Mouse (Mus musculus): ENCODE results near the gene Arid5a.

Arid5a gene

DNA sequence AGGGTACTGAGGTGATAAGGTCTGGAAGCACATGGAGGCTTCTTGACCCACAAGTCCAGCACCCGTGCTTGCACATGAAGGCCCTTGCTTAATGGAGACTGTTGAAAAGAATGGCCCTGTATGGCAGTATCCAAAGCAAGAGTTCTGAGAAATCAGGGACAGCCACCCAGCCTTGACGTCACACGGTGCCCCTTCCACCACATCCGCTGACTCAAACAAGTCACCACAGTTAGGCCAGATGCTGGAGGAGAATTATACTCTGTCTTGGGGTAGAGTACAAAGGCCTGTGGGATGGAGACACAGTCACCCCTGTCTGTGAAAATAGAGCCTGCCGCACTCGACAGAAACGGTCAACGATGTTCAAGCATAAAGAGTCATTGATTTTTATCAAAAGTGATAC lies 14.1 kb upstream of the Arid5a start:
- peak in 1 of 2 experiments; percentile 35 for DNase-seq (ENCODE audit: low spot score in 2 of 2)

DNA sequence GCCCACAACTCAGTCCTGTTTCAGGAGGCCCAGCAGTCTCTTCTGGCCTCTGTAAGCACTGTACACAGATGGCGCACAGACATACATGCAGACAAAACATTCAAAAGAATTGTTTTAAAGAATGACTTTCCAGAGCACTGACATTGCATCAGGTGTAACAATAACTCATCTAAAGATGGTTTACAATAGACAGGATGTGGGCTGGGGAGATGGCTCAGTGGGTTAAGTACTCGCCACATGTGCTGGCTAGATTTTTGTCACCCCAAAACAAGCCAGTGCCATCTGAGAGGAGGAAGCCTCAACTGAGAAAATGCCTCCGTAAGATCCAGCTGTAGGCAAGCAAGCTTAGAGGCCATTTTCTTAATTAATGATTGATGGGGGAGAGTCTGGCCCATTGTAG lies 13.1 kb upstream of the Arid5a start:
- DNase-seq (ENCODE audit: low spot score in 2 of 2) = peak; percentile 53 to 56

DNA sequence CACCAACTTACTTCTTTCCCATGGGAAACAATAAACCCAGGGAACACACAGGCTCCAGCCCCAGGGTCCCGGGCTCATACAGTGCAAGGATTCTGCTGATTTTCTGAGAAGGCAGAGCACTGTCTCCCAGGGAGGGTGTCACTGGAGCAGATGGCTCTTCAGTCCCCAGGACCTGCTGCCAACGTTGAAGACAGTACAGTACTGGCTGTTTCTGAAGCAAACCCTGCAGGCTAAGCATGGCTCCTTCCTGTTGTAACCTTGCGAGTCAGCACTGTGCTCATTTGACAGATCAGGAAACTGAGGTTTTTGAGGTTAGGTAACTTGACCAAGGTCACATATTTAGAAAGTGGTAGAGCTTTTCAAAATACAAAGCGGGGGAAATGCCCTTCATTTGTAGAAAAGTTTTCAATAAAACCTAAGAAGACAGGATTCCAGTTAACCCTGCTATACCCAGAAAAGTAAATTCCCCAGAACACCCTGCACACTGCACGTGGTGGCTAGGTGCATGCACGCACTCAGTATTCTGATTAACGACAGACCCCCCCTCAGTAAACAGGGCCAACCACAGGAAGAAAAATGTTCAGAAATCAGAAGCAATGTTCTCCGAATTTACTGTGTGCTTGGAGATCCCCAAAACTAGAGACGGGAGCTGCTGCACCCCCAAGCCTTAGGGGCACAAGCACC lies 10.9 kb upstream of the Arid5a start:
- no peak for DNase-seq (ENCODE audit: low spot score in 2 of 2)

DNA sequence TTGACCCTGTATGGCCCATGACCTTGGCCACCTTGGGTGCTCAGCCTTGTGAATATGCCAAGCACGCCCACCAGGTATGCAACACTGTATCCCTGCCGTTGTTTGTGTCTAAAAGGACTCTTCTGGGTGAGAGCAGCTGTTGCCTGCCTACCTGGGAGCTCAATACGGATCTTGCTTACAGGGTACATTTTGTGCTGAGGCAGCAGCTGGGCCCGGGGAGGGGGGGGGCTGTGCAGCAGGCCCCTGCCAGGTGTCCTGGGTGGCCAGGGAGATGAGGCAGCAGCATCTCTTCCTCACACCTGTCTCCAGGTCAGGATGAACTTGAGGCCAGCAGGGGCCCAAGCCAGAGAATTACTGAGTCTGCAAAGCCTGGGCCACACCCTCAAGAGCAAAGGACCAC lies 9.4 kb upstream of the Arid5a start:
- DNase-seq (ENCODE audit: low spot score in 2 of 2) = no peak

DNA sequence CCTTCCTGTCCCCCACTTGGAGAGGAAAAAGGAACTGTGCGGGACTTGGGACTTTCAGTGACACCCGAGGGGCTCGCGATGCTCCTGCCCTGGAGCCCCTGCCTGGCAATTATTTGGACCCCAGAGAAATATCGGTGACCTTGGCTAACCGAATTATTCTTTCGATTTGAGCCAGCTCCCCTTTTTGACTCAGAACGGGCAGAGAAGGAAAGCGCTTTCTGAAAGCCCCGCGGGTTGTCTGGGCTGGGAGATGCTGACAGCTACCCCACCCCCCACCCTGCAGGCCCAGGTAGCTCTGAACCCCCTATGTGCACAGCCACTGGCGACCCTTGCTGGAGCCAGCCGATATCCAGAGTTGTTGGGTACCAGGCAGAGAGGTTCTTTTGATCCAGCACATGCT lies 8.4 kb upstream of the Arid5a start:
- DNase-seq (ENCODE audit: low spot score in 2 of 2) = no peak

DNA sequence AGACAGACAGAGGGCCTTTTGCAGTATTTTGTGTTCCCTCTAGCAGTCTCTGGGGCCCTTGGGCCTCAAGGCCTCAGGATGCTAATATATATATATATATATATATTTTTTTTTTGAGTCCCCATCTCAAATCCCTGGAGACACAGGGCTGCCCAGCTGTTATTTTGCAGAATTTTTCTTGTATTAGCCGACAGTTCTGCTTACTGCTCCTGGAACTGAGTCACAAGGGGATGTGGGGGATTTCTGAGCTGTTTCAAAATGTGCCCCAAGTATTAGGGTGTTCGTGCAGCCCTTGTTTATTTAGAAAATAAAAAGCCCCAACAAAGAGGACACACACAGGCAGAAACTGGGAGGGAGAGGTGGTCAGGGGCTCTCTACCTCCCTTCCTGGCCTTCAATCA lies 7.9 kb upstream of the Arid5a start:
- no peak for DNase-seq (ENCODE audit: low spot score in 2 of 2)

DNA sequence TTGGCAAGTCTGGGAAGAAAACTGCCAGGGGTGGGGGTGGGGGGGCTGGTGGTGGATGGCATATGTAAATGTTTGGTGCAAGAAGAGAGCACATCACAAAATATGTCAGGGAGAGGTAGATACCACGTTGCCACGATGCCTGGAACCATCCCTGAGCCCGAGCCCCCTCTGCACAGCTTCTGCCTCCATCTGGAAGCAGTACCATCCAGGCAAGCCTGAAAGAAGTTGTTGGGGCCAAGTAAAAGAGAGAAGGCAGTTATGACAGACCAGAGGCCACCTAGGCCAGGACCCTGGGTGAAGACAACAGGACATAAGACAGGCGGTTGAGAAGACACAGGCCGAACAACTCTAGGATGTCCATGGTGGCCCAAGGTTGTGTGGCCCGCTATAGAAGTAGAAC lies 7.0 kb upstream of the Arid5a start:
- DNase-seq (ENCODE audit: low spot score in 2 of 2) = no peak

DNA sequence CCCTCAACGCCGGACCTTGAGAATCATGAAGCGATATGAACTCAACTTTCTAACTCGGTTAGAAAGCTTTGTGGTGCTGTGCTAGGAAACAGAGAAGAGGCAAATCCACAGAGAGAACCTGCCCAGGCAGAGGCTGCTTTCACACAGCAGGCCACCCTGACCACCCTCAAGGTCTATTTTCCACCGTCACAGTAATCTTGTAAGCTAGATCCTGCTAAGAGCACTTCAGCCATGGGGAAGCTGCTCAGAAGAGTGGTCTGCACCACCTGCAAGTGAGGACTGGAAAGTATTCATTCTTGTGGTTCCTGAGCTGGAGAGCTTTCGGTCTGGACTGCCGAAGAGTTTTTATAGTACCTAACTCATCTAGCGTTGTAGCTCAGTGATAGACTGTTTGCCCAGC lies 5.3 kb upstream of the Arid5a start:
- no peak for DNase-seq (ENCODE audit: low spot score in 2 of 2)

DNA sequence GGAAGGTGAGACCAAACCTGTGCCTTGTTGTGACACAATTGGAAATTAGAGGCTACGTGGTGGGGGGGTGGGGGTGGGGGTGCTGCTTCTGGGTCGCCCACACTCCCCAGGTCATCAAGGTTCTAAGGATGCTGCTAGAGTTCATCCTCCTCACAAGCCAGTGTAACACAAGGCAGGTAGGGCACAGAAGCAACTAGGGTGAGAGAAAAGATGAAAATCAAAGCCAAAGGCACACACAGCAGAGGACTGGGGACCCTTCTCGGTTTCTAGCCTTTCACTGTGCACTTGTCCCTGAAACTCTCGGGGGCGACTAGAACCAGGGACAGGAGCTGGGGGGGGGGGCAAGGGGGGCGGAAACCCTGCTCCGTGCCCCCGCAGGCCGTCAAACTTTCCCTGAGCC lies 4.6 kb upstream of the Arid5a start:
- no peak for DNase-seq (ENCODE audit: low spot score in 2 of 2)

DNA sequence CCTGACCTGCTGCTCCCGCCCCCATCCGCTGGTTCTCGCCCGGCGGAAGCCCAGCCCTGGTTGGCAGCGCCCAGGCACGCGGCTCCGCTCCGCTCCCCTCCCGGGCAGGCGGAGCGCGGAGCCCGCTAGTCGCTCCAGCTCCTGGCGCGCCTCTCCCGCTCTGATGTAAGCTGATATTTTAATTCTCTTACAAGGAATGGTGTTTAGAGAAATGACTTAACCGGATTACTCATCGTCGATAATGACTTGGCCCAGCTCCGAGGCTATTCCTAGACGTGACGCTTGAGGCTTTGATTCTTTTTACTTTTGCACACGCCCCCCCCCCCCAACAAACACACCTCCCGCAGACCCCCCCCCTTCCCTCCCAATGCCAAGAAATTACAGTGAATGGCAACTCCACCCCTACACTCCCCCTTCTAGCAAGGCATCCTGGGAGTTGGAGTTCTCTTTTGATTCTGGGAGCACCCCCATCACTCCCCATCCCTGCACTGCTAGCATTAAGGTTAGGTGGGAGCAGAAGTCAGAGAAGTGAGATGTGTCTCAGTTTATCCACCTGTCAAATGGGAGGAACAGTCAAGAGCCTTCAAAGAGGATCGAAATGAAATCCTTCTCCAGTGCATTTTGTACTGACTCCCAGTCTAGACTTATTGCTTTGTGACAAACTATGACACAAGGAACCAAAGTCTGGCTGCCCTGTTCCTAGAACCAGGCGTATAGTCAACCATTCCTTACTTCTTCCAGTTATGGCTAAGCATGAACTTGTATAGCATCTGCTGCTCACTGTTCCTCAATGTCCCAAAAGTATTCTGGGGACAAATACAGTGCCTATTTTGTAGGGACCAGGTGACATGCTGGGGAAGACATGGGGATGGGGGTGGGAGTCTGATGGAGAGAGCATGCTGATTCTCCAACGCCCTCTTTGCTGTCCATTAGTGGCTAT lies 3.9 kb upstream of the Arid5a start:
- DNase-seq (ENCODE audit: low spot score in 2 of 2) = no peak

DNA sequence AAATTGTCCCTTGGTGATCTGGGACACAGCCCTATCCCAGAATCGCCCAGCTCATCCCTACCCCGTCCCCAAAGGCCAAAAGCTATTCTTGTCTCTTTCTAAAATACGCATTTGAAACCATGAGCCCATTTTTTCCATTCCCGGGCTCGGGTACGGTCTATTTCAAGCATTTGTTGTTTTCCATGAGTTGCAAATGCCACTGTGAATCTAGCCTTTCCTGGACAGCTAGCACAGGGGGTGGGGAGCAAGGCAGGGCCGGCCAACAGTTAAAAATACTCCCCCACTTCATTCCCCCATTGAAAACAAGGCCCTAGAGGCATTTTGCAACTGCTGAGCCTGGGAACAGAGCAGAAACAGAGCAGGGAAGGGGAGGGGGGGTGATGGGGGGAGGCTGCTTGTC lies 2.8 kb upstream of the Arid5a start:
- DNase-seq (ENCODE audit: low spot score in 2 of 2) = no peak

DNA sequence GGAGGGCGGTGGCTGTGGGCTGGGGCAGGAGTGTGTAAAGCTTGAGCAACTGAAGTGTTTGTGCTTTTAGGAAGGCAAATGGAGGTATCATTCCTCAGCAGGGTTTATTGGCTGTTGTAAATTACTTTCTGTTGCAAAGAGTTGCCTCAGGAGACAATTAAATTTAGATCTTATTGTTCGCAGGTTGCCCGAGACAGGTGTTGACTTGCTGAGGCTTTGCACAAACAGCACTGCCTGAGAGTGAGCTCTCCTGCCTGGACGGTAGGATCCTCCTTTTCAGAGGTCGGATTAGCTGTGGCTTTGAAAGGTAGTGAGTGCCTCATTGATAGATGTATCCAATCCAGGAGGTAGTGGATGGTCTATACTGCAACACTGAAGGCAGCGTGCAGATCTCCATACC lies 1.4 kb upstream of the Arid5a start:
- no peak for DNase-seq (ENCODE audit: low spot score in 2 of 2)

DNA sequence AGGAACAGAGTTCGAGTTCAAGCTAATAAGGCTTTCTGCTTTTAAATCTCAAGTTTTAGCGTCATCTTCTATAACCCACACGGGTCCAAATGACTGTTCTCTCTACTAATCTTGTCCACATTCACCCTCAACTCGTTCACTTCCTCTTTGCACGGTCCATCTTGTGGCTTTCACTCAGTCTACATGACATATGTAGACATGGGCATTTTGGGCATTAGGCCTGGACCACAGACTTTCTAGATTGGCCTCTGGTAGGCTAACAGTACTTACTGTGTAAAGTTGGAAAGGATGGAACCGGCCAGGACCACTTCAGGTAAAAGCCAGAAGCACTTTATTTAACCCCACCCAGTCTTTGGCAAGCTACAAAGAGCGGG lies 425 bp upstream of the Arid5a start:
- no peak for DNase-seq (ENCODE audit: low spot score in 2 of 2)

DNA sequence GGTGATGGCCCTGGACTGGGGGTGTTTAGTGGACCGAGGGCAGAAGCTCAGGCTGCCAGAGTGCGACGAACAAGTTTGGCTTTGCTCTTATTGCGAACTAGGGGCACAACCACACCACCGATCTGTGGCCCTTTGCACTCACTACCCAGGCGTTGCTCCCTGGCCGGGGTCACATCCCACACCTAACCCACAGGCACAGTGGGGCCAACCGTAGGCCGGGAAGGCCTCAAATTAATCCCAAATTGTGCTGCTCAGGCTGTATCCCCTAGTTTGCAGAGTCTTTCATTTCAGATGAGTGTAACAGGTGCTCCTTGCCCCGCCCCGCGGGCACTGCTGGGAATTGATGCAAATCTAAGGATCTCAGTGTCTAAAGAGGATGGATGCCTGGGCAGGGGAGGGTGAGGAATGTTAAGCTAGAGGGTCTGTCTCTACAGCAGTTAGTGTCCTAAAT lies 943 bp downstream of the Arid5a start:
- DNase-seq (ENCODE audit: low spot score in 2 of 2) = no peak

DNA sequence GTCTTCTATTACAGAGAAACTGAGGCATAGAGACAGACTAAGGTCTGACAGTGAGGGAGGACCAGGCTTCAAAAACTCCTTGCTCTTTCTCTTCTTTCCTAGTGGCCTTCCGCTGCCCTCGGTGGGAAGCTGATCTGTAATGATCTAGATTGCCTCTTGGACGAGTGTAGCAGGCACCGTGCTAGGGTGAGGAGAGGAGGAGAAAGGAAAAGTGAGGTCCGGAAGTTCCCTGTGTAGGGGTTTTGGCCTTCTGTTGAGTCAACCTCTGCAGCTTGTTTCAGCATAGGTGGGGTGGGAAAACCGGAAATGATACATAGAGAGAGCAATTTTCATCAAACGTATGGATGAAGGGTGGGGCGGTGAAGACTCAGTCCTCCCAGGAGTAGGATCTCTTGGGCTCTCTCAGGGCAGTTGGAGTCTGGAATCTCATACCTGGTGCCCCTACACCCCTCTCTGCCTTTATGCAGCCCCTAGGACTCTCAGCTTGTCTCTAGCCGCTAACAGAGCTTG lies 1.5 kb downstream of the Arid5a start:
- no peak for DNase-seq (ENCODE audit: low spot score in 2 of 2)

DNA sequence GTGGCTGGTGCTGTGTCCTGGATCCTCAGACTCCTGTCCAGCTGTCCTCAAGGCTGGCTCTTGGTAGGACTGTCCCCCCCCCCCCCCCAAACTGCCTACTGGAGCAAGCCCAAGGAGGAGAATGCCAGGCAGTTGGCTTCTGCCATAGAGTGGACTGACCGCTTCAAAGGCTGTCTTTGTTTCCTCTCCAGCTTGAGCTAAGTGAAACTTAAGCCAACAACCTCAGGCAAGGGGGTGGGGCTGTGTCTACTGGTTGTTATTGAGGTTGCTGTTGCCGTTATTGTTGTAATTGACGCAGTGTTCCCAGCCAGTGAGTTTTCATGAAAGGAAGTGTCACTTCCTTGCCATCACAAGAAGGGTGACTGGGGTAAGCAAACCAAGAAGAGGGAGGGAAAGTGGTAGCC lies 2.0 kb downstream of the Arid5a start:
- DNase-seq (ENCODE audit: low spot score in 2 of 2) = no peak

DNA sequence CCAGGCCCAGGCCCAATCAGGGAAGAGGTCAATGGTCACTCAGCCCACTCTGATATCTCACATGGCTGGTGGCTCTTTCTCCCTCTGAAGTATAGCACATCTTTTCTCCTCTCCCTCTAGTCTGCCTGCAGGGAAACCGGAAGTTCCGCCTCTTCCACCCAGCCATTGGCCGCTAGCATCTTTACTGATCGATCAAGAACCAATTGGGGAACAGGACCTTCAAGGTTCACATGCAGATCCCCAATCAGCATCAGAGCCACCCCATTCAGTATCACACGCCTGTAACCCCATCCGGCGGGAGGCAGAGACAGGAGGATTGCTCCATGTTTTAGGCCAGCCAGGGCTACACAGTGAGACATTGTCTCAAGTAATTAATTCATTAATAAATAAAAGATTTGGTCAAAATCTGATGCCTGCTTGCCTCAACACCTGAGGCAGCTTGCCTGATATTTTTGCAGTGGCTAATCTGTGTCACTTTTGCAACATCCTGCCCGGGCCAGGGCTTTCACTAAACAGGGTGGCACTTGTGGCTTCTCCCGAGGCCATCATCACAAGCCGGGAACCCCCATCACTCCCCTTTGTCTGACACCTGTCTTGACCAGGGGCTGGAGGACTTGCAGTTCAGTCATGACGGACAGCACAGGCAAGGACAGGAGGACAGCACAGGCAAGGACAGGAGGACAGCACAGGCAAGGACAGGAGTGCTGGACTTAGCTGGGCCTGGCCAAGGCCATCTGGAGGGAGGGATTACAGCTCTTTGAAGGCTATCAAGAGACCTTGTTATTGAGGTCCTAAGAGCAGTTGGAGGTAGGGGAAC lies 7.6 kb downstream of the Arid5a start:
- DNase-seq (ENCODE audit: low spot score in 2 of 2) = no peak

DNA sequence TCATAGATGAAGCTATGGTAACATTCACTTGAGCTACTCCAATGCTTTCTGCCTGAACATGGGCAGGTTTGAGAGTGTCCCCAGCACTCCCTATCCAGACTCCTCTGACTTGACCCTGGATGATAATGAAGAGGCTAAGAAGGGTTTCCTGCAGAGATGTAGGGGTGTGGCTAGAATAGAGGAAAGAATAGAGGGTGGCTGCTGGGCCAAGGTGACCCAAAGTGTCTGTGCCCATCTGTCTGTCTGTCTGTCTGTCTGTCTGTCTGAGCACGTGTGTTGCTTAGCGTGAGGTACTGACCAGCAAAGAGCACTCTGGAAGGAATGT lies 8.2 kb downstream of the Arid5a start:
- DNase-seq (ENCODE audit: low spot score in 2 of 2) = no peak

DNA sequence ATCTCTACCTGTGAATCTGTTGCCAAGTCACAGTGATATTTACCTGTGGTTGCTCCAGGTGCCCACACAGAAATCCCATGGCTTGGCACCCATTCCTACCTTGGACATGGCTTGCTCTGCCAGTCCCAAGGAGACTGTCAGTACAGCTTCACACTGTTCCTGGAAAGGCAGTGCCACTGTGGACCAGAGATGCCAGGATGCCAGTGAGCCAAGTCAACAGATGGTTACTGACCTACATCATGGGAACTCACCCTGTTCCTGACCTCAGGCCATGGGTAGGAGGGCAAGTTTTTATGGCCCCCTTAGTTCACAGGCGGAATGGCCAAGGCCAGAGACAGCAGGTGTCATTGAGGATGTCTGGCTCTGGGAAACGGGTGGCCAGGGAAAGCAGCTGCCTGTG lies 13.6 kb downstream of the Arid5a start:
- DNase-seq (ENCODE audit: low spot score in 2 of 2) = no peak

DNA sequence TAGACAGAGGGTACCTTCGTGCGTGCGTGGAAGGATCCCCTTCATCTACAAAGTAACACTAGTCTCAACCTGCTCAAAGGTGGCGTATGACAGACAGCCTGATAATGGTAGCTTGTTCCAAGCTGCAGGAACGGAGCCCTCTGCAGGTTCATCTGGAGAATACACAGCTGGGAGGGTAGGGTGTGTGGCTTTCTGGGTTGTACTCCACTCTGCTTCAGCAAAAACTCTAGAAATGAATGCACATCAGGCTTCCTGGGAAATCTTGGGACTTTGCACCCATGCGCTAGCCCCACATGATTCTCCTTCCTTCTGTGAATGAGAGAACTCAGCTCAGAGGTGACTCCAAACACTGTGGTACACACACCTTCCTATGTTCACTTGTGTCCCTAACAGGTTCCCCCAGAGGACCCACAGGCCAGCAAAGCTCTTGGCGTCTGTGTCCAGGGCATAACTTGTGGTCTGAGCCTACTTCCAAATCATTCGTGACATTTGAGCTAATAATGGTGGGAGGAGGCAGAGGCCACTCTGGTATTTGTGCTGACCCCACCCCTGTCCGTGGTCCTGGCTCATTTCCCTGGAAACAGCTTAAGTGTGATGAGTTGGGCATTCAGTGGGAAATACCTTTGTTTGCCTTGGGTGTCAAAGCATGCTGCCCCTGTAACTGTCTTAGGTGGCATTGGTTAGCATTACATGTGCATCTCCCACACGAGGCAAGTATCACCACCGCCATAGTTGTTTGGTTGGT lies 14.5 kb downstream of the Arid5a start:
- no peak for DNase-seq (ENCODE audit: low spot score in 2 of 2)

DNA sequence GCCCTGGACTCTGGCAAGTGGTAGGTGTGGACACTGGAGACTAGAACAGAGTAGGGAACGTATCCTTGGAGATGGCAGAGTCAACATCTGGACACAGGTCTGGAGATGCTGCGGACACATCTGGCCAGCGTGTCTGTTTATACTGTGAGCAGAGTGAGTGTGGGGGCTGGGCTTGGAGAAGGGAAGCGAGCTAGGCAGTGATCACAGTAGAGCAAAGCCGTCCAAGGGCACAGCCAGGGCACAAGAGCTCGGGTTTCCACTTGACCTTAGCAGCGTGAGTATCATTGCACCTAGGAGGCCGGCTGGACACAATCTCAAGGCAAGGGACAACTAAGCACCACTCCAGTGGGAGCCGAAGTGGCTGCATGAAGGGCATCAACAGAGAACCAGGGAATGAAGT lies 15.5 kb downstream of the Arid5a start:
- DNase-seq (ENCODE audit: low spot score in 2 of 2) = no peak

All from thymus, postnatal 10 days (tissue).